Mouse (Mus musculus) heart, adult 18-20 months (tissue): ENCODE data around the gene Efhd2. TPM values are rescaled to one million over a fixed set of nuclear protein-coding genes. Genes with fewer than 3 reads are reported as not detected.
A peak's percentile ranks its signal among the peaks of the same experiment; 100 is the strongest.

Experiments used
- DNase-seq, 2 experiments: peaks; one replicate each; pipeline ENCODE4 v3.0.0; 2021 to 2022; ENCODE audit warnings: mixed read lengths in 1 of 2
- total RNA-seq, 2 experiments: library from RNA; stranded (reverse); gene quantifications; 2 replicates each; pipeline ENCODE4 v1.2.3; 2021

The Efhd2 gene
- total RNA-seq, 2 experiments from 2014 or later, result 21.7 to 22.8 TPM

GRCm38 (mm10) chr4:141859351-141859750 lies 15.4 kb downstream of the Efhd2 start:
- DNase-seq, result no peak

- DNase-seq, result peak; percentile 50 to 54
Observed at GRCm38 (mm10) chr4:141858501-141858900, 16.2 kb downstream of the Efhd2 start.

- peak; percentile 77 to 93 for DNase-seq
Observed at GRCm38 (mm10) chr4:141857422-141857930, 17.2 kb downstream of the Efhd2 start.

- peak in 1 of 2 experiments; percentile 81 for DNase-seq
Observed at GRCm38 (mm10) chr4:141853437-141853836, 21.3 kb downstream of the Efhd2 start.

GRCm38 (mm10) chr4:141845999-141846398 lies 28.7 kb downstream of the Efhd2 start, which contains the start of gene Ctrc:
Gene Ctrc (minus strand): TSS chr4:141846359.
- DNase-seq, result no peak

GRCm38 (mm10) chr4:141834536-141835095 lies 40.1 kb downstream of the Efhd2 start:
- no peak for DNase-seq

GRCm38 (mm10) chr4:141833911-141834310 lies 40.8 kb downstream of the Efhd2 start:
- no peak for DNase-seq

GRCm38 (mm10) chr4:141831361-141831760 lies 43.4 kb downstream of the Efhd2 start:
- DNase-seq, result no peak

GRCm38 (mm10) chr4:141830381-141830780 lies 44.3 kb downstream of the Efhd2 start:
- DNase-seq, result no peak

- DNase-seq, result peak; percentile 32 to 48
Observed at GRCm38 (mm10) chr4:141828177-141828576, 46.5 kb downstream of the Efhd2 start.

- DNase-seq, result no peak
Observed at GRCm38 (mm10) chr4:141827401-141827800, 47.3 kb downstream of the Efhd2 start.

GRCm38 (mm10) chr4:141826060-141826459 lies 48.7 kb downstream of the Efhd2 start, which contains the start of gene Cela2a:
Gene Cela2a (minus strand): TSS chr4:141826160.
- no peak for DNase-seq

GRCm38 (mm10) chr4:141822979-141823378 lies 51.7 kb downstream of the Efhd2 start:
- DNase-seq, result no peak

GRCm38 (mm10) chr4:141822089-141822488 lies 52.6 kb downstream of the Efhd2 start:
- DNase-seq, result peak in 1 of 2 experiments; percentile 33

GRCm38 (mm10) chr4:141821178-141821577 lies 53.5 kb downstream of the Efhd2 start:
- no peak for DNase-seq

- DNase-seq, result no peak
Observed at GRCm38 (mm10) chr4:141819316-141819715, 55.4 kb downstream of the Efhd2 start.

GRCm38 (mm10) chr4:141818861-141819260 lies 55.9 kb downstream of the Efhd2 start:
- DNase-seq, result no peak

- no peak for DNase-seq
Observed at GRCm38 (mm10) chr4:141817706-141818105, 57.0 kb downstream of the Efhd2 start.

GRCm38 (mm10) chr4:141816776-141817655 lies 57.7 kb downstream of the Efhd2 start:
- no peak for DNase-seq

- no peak for DNase-seq
Observed at GRCm38 (mm10) chr4:141816267-141816666, 58.5 kb downstream of the Efhd2 start.

- DNase-seq, result no peak
Observed at GRCm38 (mm10) chr4:141811375-141811774, 63.3 kb downstream of the Efhd2 start.

GRCm38 (mm10) chr4:141810975-141811374 lies 63.7 kb downstream of the Efhd2 start:
- no peak for DNase-seq

GRCm38 (mm10) chr4:141809850-141810464 lies 64.8 kb downstream of the Efhd2 start:
- DNase-seq, result no peak
